Mouse (Mus musculus) lung, adult 18-20 months (tissue): ENCODE measurements around the gene Psmc3ip.

Experiments
- DNase-seq, 2 experiments: peaks; one replicate each; pipeline ENCODE4 v3.0.0; 2022; ENCODE audit warnings: mixed read lengths in 2 of 2

The Psmc3ip gene

GRCm38 (mm10) chr11:101051051-101051493, 44.2 kb downstream of the Psmc3ip start:
- no peak for DNase-seq

DNA sequence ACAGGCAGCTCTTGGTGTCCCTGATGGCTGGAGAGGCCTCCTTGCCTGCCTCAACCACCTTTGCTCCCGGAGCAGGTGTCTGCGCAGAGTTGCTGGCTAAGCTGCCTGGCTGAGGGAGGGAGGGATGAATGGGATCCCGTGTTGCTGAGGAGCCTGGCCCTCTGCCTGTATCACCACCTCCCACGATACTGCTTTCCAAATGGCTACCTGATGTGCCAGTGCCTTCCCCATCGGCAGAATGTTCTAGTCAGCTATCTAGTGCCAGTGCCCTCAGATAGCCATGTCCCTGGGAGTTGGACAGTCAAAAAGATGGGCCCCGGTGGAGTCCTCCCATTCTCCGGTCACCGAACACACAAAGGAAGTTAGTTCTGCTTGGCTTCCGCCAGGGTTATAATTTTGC, 44.9 kb downstream of the Psmc3ip start:
- DNase-seq = no peak

DNA sequence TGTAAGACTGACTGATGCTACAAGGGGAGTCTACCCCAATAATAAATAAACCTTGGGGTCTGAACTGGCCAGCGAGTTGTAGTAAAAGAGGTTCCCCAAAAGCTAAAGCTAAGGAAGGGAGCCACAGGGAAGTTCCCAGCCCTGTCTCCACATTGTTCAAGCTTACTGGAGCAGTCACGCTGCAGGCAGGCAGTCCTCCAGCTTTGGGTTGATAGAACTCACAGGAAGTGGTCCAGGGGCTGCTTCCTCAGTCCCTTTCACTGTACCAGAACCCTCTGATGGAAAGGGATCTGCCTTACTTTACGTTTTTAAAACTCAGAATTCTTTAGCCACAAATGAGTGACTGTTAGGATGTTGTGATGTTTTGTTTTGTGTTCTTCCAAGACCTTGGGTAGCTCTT, 47.7 kb downstream of the Psmc3ip start:
- DNase-seq = no peak

DNA sequence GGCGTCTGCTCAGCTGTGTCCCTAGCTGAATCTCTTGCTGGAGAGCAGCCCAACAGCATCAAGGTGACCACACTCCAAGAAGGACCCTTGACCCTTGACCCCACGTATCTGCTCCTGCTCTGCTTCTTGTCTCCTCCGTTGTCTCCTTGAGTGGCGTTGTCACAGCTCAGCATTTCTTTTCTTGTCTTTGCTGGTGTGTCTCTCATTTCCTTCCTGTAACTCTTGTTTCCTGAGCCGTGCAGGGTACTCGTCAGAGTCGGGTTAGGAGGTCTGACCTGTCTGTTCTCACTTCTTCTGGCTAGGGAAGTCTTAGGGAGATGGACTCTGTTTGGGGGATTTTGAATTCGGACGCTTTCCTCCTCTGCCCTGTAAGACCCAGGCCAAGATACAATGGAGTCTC, 48.8 kb downstream of the Psmc3ip start:
- DNase-seq = no peak

GRCm38 (mm10) chr11:101045826-101046225, 49.4 kb downstream of the Psmc3ip start:
- DNase-seq = no peak
